Mouse (Mus musculus) monocyte, adult 2 months (primary cell): Measurements from ENCODE around the gene Poglut1.
"Not testable (repeated sequence)": the region's sequence is repeated elsewhere in the genome, so short reads cannot be mapped to it uniquely, and the experiment has no call there.

ENCODE experiments used
- DNase-seq, 2 experiments: peaks; one replicate each; pipeline ENCODE4 v3.0.0; 2022; ENCODE audit warnings: low spot score in 2 of 2, low read depth in 1 of 2

The Poglut1 gene

DNA sequence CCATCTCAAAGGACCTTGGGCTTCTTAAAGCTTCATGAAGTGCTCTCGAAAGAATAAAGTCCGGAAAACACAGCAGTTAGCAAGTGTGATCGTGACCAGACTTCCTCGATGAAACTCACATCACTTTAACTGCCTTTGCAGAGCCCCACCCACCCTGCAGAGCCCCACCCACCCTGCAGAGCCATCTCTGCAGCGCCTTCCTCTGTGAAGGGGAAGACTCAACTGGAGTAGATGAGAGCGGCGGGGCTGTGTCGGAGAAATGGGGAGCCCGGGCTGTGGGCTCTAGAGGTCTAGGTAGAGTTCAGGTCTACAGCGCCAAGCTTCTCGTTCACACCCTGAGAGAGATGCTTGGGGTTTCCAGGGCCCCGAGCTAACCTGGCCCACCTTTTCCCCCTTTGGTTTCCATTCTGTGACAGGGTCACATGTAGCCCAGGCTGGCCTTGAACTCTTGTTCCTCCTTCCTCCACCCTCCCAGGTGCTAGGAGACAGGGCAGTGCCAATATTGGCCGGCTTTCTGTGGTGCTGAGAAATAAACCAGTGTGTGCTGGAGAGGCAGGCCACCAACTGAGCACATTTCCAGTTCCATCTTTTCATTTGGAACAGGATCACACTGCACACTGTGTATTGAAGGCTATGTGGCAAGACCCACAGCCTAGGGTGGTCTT, 11.2 kb downstream of the Poglut1 start:
- no peak for DNase-seq

DNA sequence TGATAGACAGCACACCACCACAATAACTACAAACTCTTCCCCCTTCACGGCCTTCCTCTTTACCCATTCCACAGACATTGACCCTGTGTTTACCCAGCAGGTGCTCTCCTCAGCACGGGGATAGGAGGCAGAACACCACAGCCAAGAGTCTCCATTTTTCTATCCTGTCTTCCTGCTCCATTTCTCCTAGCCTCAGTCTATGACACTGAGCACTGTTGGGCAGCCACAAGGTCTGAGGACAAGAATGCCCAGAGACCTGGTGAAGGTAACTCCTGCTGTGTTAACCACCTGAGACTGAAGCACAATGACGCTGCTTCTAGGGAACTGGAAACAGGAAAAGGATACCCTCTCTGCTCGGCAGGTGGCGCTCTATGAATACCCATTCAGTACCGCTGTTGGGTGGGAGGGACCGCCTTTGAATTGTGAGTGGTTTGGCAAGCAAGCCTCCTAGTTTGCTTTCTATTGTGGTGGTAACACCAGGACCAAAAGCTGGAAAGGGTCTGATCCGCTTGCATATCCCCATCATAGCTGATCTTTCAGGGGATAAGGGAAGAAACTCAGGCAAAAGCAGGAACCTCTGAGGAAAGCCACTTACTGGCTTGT, 13.4 kb downstream of the Poglut1 start:
- DNase-seq = peak; percentile 27 to 47

DNA sequence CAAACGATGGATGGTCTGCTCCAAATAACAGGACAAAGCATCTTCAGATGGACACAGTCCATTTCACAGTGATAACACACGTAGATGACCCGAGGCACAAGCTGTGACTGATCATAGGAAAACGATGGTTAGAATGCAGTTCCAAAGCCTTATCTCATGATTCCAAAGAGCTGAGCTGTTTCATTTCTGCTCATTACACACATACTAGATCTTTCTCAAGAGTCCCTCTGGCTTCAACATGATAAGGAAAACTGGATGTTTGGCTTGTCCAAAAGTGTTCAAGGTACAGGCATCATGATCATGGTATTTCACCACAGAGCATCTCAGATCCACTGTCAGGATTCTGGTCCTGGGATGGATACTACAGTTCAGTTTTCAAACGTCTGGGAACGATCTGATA, 23.8 kb downstream of the Poglut1 start:
- DNase-seq = no peak

DNA sequence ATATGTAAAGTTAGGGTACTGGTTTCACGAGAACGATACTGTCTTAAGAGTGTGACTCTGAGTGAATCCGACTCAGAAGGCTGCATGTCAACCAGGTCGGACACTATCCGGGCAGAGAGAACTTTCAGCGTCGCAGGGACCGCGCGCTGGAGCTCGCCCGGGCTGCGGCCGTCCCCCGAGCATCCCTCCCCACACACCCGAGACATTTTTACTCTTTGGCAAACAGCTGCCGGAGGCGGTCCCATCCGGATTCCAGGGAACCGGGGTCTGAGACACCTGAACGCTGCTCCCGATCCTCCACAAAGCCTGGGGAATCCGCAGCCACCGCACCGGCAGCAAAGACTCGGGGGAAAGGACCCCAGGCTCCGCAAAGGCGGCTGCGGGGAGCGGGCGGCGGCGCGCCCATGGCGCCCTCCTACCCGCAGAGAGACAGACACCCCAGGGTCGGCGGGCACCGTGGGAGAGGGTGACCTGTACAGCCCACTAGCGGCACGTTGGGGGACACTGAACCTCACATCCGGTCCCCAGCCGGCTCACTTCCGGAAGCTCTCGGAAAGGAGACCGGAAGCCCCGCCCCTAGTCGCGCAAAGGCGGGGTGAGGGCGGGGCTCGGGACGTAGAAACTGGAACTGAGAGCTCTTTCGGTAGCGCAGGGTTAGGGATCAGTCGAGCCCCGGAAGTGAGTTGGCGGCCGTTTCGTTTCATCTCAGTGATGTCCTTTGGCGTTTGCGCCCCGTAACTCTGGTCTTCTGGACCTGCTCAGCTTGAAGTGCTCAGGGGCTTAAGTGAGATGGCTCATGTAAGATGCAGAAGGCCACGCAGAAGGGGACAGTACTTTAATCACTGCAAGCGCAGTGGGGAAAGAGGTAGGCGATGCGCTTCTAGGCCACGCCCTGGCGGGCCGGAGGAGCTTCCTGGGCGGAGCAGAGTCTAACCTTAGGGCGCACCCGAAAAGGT, 27.7 kb downstream of the Poglut1 start, which contains the start of gene Timmdc1:
Gene Timmdc1 (minus strand): TSS at position 535 of the 956 bp plus-strand sequence.
- DNase-seq = peak; percentile 84 to 93

DNA sequence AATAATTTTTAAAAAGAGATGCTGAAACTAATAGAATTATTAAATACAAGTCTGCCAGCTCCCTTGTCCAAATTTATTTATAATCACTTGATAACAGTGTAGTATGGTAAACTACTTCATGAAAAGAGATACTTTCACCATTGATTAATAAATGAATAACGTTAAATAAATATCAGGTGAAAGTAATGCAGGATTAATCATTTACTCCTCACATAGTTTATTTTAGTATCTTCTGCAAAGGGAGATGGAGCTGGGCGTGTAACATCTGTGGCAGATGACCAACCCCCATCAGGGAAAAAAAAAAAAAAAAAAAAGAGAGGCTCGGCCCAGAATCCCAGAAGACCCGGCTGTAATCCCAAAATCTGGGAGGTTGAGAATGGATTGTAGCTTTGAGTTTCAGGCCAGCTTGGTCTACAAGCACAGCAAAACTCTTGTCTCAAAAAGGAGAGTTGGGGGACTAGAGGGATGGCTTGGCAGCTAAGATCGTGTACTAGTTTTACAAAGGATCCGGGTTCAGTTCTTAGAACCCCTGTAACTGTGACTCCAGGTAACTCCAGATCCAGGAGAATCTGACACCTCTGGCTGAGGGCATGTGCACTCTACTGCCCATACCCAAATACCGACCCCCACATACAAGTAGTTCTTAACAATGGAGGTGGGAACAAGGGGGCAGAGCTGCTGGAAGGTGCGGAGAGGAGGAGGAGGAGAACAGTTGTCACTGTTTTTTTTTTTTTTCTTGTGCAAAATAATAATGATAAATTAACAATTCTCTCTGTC, 28.7 kb downstream of the Poglut1 start:
- no peak for DNase-seq

- no peak for DNase-seq
Measured at GRCm38 (mm10) chr16:38519140-38519539, 30.9 kb downstream of the Poglut1 start.

DNA sequence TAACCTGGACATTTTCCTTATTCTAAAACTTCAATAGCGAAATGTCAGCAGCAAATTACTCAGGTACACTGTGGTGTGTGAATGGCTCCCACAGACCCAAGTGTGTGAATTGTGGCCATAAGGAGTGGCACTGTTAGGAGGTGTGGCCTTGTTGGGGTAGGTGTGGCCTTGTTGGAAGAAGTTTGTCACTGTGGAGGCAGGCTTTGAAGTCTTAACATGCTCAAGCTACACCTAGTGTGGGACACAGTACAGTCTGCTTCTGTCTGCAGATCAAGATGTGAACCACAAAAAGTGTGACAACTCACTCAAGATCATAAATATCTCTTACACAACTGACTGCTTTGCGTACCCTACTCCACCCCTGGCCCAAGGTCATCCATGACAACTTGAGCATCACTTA, 39.2 kb downstream of the Poglut1 start:
- DNase-seq = no peak

DNA sequence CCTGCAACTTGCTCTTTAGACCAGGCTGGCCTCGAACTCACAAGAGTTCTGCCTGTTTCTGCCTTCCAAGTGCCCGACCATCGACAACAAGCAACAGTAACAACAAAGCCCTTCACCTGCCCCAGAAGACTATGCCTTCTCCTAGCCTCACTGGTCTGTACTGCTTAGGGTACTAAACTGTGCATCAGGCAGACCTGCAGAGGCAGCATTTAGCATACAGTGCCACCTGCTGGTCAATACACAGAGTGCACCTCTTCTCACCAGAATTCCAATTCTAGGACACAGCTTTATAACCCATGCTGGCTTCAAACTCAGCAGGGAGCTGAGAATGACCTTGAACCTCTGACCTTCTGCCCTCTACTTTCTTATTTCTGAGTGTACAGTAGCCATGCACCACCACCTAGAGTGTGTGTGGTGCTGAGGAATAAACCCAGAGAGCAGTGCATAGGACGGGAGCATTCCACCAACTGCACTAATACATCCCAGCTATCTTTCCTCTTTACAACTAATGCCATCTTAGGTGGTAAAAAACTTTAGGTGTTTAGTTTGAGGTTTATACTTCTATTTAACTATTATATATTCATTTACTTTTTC, 43.9 kb downstream of the Poglut1 start:
- peak in 1 of 2 experiments; percentile 42 for DNase-seq

- DNase-seq = no peak
Measured at GRCm38 (mm10) chr16:38503528-38503927, 46.5 kb downstream of the Poglut1 start.

- DNase-seq = no peak
Measured at GRCm38 (mm10) chr16:38502469-38502868, 47.6 kb downstream of the Poglut1 start.

DNA sequence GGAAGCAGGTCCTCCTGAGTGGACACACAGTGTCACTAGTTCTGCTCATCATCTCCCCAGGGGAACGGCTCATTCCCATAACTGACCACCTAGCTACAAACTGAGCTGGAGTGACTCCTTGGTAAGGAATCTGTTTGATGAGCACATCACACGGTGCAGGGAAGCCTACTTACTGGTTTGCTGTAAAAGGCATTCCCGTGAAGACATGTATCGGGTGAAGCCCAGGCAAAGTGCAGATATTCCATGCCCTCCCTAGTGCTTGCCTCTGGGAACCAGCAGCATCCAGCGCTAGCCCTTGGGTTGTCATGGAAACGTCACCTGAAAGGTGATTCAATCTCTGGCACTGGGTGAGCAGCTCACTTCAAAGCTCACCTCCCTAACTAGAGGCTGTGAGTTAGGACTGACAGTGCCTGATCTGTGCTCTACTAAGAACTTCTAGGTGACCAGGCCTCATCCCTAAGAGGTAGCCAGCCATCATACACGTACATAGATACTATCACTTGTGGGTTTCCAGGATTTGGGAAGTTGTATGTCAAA, 53.4 kb downstream of the Poglut1 start:
- no peak for DNase-seq

DNA sequence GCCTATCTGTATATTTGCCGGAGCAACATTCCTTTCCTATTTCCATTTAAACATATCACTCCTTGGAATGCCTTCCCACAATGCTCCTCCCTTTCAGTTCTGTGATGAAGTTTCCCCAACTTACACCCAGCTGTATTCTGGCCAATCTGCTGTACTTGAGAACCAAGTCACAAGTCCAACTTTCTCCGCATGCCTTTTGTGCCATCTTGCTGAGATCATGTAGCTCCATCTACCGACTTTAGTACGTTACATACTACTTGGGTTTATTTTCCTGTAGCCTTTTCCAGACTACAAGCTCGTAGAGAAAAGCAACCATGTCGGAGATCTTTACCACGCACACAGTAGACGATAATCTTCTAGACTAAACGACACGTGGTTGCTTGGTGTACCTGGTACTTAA, 56.2 kb downstream of the Poglut1 start:
- DNase-seq = no peak

GRCm38 (mm10) chr16:38492551-38492950, 57.5 kb downstream of the Poglut1 start:
- DNase-seq = no peak

DNA sequence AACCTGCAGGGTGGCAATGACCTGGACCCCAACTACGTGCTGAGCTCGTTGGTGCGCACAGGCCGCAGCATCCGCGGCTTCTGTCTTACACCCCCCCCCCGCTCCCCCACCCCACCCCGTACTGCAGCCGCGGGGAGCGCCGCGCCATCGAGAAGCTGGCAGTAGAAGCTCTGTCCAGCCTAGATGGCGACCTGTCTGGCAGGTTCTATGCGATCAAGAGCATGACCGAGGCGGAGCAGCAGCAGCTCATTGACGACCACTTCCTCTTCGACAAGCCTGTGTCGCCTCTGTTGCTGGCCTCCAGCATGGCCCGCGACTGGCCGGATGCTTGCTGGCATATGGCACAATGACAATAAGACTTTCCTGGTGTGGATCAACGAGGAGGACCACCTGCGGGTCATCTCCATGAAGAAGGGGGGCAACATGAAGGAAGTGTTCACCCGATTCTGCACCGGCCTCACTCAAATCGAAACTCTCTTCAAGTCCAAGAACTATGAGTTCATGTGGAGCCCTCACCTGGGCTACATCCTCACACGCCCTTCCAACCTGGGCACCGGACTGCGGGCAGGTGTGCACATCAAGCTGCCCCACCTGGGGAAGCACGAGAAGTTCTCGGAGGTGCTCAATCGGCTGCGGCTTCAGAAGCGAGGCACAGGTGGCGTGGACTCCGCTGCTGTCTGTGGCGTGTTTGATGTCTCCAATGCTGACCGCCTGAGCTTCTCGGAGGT, 66.3 kb downstream of the Poglut1 start:
- DNase-seq = no peak

DNA sequence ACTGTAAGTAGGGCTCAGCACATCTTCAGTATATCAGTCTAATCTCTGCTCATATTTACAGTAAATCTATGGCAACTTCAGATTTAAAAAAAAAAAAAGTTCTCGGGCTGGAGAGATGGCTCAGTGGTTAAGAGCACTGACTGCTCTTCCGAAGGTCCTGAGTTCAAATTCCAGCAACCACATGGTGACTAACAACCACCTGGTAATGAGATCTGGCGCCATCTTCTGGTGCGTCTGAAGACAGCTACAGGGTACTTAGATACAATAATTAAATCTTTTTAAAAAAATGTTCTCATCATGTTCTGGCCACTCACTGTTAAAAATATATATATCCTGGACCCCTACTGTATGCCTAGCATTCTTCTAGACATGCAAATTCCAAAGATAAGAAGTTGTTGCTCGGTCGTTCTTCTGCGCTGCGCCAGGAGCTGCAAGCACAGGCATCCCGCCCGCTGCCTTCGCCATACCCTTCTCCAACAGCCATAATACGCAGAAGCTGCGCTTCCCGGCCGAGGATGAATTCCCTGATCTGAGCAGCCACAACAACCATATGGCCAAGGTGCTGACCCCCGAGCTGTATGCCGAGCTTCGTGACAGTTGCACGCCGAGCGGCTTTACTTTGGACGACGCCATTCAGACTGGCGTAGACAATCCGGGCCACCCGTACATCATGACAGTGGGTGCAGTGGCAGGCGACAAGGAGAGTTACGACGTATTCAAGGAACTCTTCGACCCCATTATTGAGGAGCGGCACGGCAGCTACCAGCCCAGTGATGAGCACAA, 67.1 kb downstream of the Poglut1 start:
- DNase-seq = no peak

- DNase-seq = no peak
Measured at GRCm38 (mm10) chr16:38481327-38481726, 68.7 kb downstream of the Poglut1 start.

DNA sequence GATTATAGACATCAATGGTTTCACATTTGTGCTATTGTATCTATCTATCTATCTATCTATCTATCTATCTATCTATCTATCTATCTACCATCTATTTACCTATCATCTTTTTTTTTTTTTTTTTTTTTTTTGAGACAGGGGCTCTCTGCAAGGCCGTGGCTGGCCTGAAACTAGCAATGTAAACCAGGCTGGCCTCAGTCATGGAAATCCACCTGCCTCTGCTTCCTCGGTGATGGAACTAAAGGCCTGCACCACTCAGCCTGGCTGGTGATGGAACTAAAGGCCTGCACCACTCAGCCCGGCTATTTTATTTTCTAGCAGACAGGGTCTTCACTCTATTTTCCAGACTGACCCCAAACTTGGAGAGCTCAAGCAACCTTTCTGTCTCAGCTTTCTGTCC, 71.8 kb downstream of the Poglut1 start:
- no peak for DNase-seq

DNA sequence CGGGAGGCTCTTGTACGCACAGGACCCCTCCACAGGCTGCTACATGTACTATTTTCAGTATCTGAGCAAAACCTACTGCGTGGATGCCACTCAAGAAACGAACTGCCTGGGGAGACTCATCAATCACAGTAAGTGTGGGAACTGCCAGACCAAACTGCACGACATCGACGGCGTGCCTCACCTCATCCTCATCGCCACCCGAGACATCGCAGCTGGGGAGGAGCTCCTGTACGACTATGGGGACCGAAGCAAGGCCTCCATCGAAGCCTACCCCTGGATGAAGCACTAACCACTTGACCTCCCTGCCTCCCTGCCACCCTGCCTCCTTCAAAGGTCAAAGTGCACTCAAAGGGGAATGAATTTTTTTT, 72.8 kb downstream of the Poglut1 start:
- not testable (repeated sequence) for DNase-seq
